Mouse (Mus musculus) neural tube, embryonic 13.5 days (tissue): Measurements from ENCODE around the gene Ttpal. TPM values are rescaled to one million over a fixed set of nuclear protein-coding genes. Genes with fewer than 3 reads are reported as not detected.

ENCODE experiments used
- ATAC-seq: fragments of 200-750 bp; cut with Nextera tagmentation; 2 replicates; pipeline ENCODE4 v1.8.0; 2017; ENCODE audit warnings: low read depth, mild to moderate bottlenecking, moderate TSS enrichment, moderate library complexity
- H3K27ac ChIP-seq: fragments of 300-500 bp; sonication (generic); replicated peaks from 2 replicates; pipeline ENCODE4 v1.5.1; 2015; ENCODE audit warnings: moderate library complexity, mild to moderate bottlenecking, inconsistent platforms
- H3K27me3 ChIP-seq: fragments of 300-500 bp; sonication (generic); 2 replicates; pipeline ENCODE4 v1.6.1; 2015; ENCODE audit warnings: mild to moderate bottlenecking, inconsistent platforms
- H3K36me3 ChIP-seq: fragments of 300-500 bp; sonication (generic); 2 replicates; pipeline ENCODE4 v1.6.1; 2015; ENCODE audit warnings: mild to moderate bottlenecking, inconsistent platforms
- H3K4me1 ChIP-seq: fragments of 300-500 bp; sonication (generic); replicated peaks from 2 replicates; pipeline ENCODE4 v1.6.1; 2015; ENCODE audit warnings: inconsistent platforms
- H3K4me2 ChIP-seq: fragments of 300-500 bp; sonication (generic); 2 replicates; pipeline ENCODE4 v1.6.1; 2015; ENCODE audit warnings: inconsistent platforms, mild to moderate bottlenecking, moderate library complexity
- H3K4me3 ChIP-seq: fragments of 300-500 bp; sonication (generic); 2 replicates; pipeline ENCODE4 v1.5.1; 2015; ENCODE audit warnings: mild to moderate bottlenecking, inconsistent platforms
- H3K9ac ChIP-seq: fragments of 300-500 bp; sonication (generic); 2 replicates; pipeline ENCODE4 v1.6.1; 2015; ENCODE audit warnings: moderate library complexity, mild to moderate bottlenecking, inconsistent platforms
- H3K9me3 ChIP-seq: fragments of 300-500 bp; sonication (generic); 2 replicates; pipeline ENCODE4 v1.6.1; 2016; ENCODE audit warnings: inconsistent platforms
- WGBS: fragments of 180-500 bp; shearing (Covaris S2); methylation state at CpG from one replicate; pipeline ENCODE4 v1.1.7; 2015; 5-methylcytosine and 5-hydroxymethylcytosine counted together
- polyA plus RNA-seq: library from polyadenylated mRNA; unstranded; fragments of >200 nt; fragmentation: Nextera tagmentation; extraction: Ambion mirVana; gene quantifications from 2 replicates; pipeline ENCODE4 v1.2.1, GENCODE M21; 2015

Gene Ttpal
- 39.2 and 42.2 TPM in 2 replicates for polyA plus RNA-seq

DNA sequence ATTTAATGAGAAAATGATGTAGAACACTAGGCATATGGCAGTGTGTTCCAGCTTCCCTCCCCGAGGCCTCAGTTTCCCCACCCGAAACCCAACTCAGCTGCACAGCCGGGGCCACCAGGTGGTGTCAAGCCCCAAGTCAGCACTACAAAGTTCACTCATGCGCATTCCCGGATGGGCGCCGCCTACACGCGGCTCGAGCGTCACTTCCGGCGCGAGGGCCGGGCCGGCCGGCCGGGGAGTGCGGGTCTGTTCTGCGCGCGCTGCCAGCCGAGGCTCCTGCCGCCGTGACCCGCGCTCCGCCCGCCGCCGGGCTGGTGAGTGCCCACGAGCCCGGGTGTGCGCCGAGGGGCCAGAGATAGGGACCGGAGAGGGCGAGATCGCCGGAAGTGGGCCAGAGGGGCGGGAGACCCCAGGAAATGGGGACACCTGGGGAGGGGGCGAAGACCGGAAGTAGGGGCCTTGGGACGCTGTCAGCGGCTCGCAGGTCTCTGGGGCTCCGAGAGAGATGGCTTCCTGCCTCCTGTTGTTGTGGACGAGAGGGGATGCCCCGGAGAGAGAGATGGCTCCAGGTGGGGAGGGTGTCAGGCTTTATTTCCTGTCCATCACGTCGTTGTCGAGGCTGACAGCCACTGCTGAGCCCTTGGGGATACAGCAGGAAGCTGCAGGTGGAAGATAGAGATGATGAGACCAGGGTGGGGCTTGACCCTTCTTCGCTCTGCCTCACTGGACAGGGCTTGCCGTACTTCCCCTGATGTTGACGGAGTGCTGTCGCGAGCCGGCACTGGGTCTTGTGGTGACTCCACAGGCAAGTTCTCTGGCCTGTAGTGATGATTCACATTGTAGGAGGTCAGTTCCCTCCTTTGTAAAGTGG is at the start of gene Ttpal:
Gene Ttpal (plus strand): TSS at position 214 of the 871 bp plus-strand sequence.
- H3K9me3 ChIP-seq, result no peaks in the 10 kb centered on the region
- peak within 1 kb of the TSS; percentile 95 for H3K4me2 ChIP-seq
- H3K27ac ChIP-seq, result peak within 1 kb of the TSS; percentile 96
- H3K9ac ChIP-seq, result peak within 1 kb of the TSS; percentile 93
- H3K4me3 ChIP-seq, result peak within 1 kb of the TSS; percentile 86
- ATAC-seq, result peak; percentile 93
- H3K36me3 ChIP-seq, result peaks cover 2% of the 10 kb centered on the region
- 1% methylated on average over 57 of the region's 57 CpGs for WGBS
- H3K27me3 ChIP-seq, result no peaks in the 10 kb centered on the region
- peaks cover 18% of the 10 kb centered on the region for H3K4me1 ChIP-seq

DNA sequence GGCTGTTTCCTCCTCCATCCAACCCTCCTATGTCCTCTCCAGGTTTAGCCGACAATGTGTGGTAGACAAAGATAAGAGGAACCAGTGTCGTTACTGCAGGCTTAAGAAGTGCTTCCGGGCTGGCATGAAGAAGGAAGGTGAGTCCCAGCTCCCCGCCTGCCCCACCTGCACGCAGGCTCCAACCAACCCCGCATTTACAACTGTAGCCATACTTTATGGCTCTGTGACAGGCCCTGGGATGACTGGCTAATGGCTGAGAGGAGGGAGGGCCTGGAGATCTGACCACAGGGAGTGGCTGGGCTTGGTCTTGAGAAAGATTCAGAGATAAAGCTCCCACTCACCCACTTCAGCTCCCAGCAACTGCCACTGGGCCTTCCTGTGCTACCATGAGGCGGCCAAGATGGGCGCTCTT is 49.6 kb upstream of the Ttpal start:
- H3K27me3 ChIP-seq, result no peaks in the 10 kb centered on the region

DNA sequence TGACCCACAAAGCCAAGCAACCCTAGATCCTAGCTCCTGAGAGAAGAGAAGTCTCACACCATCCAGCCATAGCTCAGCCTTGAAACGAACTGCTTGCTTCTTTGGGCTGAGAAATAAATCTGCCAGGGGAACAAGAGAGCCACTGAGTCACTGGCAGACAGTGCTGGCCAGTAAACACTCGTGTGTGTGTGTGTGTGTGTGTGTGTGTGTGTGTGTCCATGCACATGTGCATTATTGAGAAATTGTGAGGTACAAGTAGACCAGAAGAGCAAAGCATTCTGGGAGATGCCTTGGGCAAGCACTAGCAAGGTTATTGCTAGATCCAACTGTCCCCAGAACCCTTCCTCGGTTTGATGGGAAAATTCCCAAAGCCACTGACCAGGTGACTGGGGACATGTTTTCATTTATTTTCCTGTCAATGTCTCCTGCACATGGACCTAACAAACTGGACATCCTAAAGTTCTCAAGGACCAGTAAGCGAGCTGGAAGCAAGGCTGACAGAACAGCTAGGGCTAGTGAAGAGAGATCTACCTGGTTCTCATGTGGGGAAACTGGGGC is 47.6 kb upstream of the Ttpal start:
- Histone ChIP-seq H3K27me3 (no peaks in the 10 kb centered on the region), H3K4me1 (peaks cover 7% of the 10 kb centered on the region), H3K27ac (no peak overlapping the region), H3K4me2 (no peak overlapping the region), H3K9me3 (no peaks in the 10 kb centered on the region), H3K4me3 (no peak overlapping the region), H3K9ac (no peak overlapping the region), H3K36me3 (no peaks in the 10 kb centered on the region)
- 69% methylated on average over 4 of the region's 4 CpGs for WGBS
- no peak for ATAC-seq

More for the DNA sequence above, 49.6 kb upstream of the Ttpal start:
- Histone ChIP-seq H3K4me1 (peaks cover 7% of the 10 kb centered on the region), H3K27ac (no peak overlapping the region), H3K9ac (no peak overlapping the region), H3K36me3 (no peaks in the 10 kb centered on the region), H3K4me3 (no peak overlapping the region), H3K9me3 (no peaks in the 10 kb centered on the region), H3K4me2 (no peak overlapping the region)
- no peak for ATAC-seq
- 61% methylated on average over 8 of the region's 8 CpGs for WGBS

DNA sequence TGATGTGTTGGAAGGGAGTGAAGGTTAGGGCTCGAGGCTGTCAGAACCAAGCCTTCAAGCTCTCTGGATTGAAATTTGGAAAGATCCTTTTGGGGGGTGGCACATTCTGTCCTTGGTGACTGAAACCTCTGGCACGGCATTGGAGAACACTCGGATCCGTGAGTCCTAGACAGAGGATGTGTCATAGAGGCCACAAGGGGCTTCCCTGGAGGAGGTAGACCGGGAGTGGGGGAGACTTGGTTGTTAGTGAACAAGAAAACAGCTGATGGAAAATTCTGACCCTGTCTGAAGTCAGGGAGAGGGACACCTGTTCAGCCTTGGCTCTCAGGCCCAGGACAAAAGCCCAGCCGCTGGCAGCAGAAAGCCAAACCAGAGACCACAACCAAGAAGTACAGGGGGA is 47.1 kb upstream of the Ttpal start:
- Histone ChIP-seq H3K4me2 (no peak overlapping the region), H3K4me1 (peaks cover 2% of the 10 kb centered on the region), H3K9me3 (no peaks in the 10 kb centered on the region), H3K27ac (no peak overlapping the region), H3K4me3 (no peak overlapping the region), H3K9ac (no peak overlapping the region), H3K36me3 (no peaks in the 10 kb centered on the region), H3K27me3 (no peaks in the 10 kb centered on the region)
- 81% methylated on average over 6 of the region's 6 CpGs for WGBS
- no peak for ATAC-seq

DNA sequence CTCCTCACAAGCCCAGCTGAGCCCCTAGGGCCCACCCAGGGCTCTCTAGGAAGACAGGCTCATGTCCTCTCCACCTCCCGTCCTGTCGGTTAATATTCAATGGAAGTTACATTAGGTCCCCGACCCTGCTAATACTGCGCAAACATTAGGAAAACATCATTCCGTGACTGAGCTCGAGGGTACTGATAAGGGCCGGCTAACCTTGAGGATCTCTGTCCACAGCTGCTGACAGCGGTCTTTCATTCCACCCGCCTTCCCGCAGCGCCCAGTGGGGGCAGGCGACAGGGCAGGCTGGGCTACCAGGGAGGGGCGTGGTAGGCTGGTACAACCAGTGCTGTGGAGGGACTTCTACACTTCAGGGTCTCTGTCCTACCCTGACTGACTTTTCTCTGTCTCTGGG is 46.7 kb upstream of the Ttpal start:
- no peak for ATAC-seq
- H3K36me3 ChIP-seq, result no peaks in the 10 kb centered on the region
- H3K4me2 ChIP-seq, result no peak overlapping the region
- H3K27ac ChIP-seq, result no peak overlapping the region
- no peaks in the 10 kb centered on the region for H3K9me3 ChIP-seq
- H3K4me1 ChIP-seq, result no peaks in the 10 kb centered on the region
- 86% methylated on average over 13 of the region's 13 CpGs for WGBS
- H3K4me3 ChIP-seq, result no peak overlapping the region
- no peak overlapping the region for H3K9ac ChIP-seq
- H3K27me3 ChIP-seq, result no peaks in the 10 kb centered on the region

DNA sequence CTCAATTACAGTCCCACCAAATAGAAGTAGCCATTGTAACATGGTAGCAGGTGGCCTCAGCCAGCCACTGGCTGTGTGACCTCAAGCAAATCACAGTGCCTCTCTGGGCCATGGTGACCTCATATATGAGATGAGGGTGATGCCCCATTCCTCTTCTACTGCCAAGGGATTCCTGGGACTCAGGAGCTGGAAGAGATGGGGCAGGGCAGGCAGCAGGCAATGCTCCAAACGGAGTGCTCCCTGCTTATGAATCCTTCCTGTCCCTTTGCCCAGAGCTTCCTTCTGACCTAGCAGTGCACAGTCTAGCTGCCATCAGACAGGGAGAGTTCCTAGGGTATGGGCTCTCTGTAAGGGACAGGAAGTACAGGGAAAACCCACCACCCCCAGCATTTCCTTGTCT is 43.6 kb upstream of the Ttpal start:
- WGBS, result 74% methylated on average over 1 of the region's 1 CpGs

DNA sequence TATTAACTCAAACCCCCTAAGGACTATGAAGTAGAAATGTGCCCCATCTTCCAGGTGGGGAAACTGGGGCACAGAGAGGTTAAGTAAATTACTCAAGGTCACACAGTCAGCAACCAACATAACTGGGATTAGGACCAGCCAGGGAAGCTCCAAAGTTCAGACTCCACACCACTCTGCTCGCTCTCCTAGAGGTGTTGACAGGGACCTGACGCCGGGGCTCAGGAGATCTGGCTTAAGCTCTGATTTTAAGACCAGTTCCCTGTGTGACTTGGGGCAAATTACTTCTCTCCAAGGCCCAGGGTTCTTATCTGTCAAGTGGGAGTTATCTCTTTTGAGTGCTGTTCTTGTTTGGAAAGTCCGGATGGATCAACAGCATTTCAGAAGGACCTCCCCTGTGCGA is 42.9 kb upstream of the Ttpal start:
- H3K9me3 ChIP-seq, result no peaks in the 10 kb centered on the region
- no peak overlapping the region for H3K9ac ChIP-seq
- WGBS, result 87% methylated on average over 5 of the region's 5 CpGs
- no peak for ATAC-seq
- no peak overlapping the region for H3K4me2 ChIP-seq
- no peaks in the 10 kb centered on the region for H3K27me3 ChIP-seq
- H3K4me1 ChIP-seq, result peaks cover 14% of the 10 kb centered on the region
- no peak overlapping the region for H3K27ac ChIP-seq
- no peak overlapping the region for H3K4me3 ChIP-seq
- H3K36me3 ChIP-seq, result no peaks in the 10 kb centered on the region

More for the DNA sequence above, 43.6 kb upstream of the Ttpal start:
- no peak overlapping the region for H3K9ac ChIP-seq
- H3K4me2 ChIP-seq, result no peak overlapping the region
- H3K4me3 ChIP-seq, result no peak overlapping the region
- no peaks in the 10 kb centered on the region for H3K9me3 ChIP-seq
- H3K36me3 ChIP-seq, result no peaks in the 10 kb centered on the region
- ATAC-seq, result no peak
- H3K27ac ChIP-seq, result no peak overlapping the region
- no peaks in the 10 kb centered on the region for H3K27me3 ChIP-seq
- H3K4me1 ChIP-seq, result peaks cover 14% of the 10 kb centered on the region

DNA sequence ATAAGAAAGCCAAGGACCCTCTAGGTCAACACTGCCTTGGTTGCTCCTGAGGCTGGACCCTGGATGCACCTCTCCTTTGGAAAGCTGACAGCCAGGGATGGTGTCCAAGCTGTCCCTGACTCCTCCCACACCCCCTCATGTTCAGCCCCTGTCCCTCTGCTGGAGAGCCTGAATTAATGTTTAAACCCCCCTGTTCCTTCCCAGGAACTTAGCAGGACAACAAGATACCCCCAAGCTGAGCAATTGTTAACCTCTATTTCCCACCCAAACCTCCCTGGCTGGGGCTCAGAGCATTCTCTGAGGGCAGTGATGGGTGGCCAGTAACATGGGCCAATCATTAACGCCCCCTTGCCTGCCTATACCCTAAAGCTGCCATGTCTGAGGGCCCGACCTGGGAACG is 41.9 kb upstream of the Ttpal start:
- ATAC-seq, result no peak
- Histone ChIP-seq H3K9ac (no peak overlapping the region), H3K27ac (no peak overlapping the region)

DNA sequence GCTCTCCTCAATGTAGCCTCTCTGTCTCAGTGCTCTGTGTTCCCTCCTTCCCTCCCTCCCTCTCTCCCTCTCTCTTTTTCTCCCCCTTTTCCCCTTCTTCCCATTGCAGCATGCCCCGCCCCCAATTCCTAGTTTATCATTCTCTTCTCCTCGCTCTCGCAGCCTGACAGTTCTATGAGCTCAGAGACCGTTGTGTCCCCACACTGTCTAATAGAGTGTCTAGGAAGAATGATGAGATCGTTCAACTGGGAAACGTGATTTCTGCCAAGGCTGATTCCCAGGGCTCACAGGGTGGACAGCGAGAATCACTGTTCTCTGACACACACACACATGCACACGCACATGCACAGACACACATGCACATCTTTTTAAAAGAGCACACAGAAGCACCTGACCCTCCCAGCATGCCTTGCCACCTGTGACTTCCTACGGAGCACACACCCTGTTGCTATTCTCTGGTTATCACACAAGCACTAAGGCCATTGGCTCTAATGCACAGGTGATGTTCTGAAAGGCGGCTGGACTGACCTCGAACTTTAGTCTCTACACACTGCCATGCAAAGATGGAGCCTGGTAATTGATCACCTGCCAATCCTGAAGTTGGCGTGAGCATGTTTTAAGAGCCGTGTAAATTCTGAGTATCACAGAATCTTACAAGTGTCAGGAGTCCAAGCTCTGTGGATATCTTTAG is 40.7 kb upstream of the Ttpal start:
- Histone ChIP-seq H3K9me3 (no peaks in the 10 kb centered on the region), H3K27me3 (no peaks in the 10 kb centered on the region), H3K4me1 (peaks cover 14% of the 10 kb centered on the region), H3K27ac (peak overlapping the region; percentile 49), H3K36me3 (no peaks in the 10 kb centered on the region), H3K4me3 (no peak overlapping the region), H3K9ac (no peak overlapping the region), H3K4me2 (peak overlapping the region; percentile 13; the same call in 1 of the 2 replicates)
- WGBS, result 60% methylated on average over 13 of the region's 13 CpGs
- peak; percentile 90; the same call in 1 of the 2 replicates for ATAC-seq

More for the DNA sequence above, 41.9 kb upstream of the Ttpal start:
- H3K36me3 ChIP-seq, result no peaks in the 10 kb centered on the region
- peaks cover 14% of the 10 kb centered on the region for H3K4me1 ChIP-seq
- 75% methylated on average over 3 of the region's 3 CpGs for WGBS
- H3K9me3 ChIP-seq, result no peaks in the 10 kb centered on the region
- H3K4me3 ChIP-seq, result no peak overlapping the region
- no peaks in the 10 kb centered on the region for H3K27me3 ChIP-seq
- no peak overlapping the region for H3K4me2 ChIP-seq

DNA sequence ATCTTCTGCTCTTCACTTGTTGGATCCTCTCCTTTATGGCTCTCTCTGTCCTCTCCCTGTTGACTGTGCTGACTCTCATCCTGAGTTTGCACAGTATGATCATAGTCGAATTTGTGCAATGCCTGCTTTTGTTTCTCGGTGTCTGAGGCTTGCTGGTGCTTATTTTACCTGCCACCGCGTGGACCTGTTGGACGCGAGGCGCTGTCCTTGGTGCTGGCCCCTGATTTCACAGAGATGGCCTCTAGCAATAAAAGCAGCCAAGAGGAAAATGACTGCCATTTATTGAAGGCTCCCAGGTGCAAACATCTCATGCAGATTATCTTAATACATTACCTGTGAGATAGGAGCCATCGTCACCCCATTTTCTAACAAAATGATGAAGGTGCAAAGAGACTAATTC is 37.5 kb upstream of the Ttpal start:
- Histone ChIP-seq H3K27ac (no peak overlapping the region), H3K36me3 (no peaks in the 10 kb centered on the region), H3K27me3 (no peaks in the 10 kb centered on the region), H3K9ac (no peak overlapping the region), H3K9me3 (no peaks in the 10 kb centered on the region), H3K4me1 (peaks cover 14% of the 10 kb centered on the region), H3K4me3 (no peak overlapping the region), H3K4me2 (no peak overlapping the region)
- no peak for ATAC-seq
- 30% methylated on average over 8 of the region's 8 CpGs for WGBS

DNA sequence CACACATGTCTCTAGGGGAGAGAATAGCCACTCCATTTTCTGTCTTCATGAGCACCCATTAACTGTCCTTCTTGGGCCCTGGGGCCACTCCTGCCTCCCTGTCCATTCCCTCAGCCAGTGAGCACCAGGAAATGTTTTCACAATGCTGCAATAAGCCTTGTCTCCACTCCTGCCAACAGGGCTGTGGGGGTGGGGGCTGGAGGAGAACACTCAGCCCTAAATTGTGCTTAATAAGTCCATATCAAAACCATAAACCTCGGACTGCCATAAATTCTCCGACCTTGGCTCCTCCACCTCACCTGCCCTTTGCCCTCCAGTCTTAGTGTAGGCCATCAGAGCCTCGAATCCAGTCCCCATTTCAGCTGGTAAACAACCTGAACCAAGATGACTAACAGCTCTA is 27.8 kb upstream of the Ttpal start:
- no peak for ATAC-seq
- Histone ChIP-seq H3K27me3 (no peaks in the 10 kb centered on the region), H3K9me3 (no peaks in the 10 kb centered on the region), H3K27ac (no peak overlapping the region), H3K9ac (no peak overlapping the region), H3K4me1 (no peaks in the 10 kb centered on the region), H3K36me3 (no peaks in the 10 kb centered on the region), H3K4me2 (no peak overlapping the region), H3K4me3 (no peak overlapping the region)
- 76% methylated on average over 3 of the region's 3 CpGs for WGBS

DNA sequence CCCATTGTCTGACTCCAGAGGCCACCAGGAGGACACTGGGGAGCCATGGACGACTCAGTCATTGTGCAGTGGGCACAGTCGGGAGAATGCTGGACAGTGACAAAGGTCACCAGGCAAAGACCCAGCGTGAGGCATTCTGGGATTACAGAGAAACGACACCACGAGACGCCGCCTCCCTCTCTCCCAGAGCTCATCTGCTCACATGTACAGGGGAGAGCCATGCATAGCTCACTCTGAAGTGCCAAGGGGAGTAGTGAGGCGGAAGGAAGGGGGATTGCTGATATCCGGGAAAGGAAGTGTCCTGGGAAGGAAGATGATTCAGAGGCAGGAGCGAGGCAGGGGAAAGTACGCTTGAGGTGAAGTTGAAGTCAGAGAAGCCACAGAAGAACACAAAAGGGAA is 26.9 kb upstream of the Ttpal start:
- Histone ChIP-seq H3K4me2 (no peak overlapping the region), H3K36me3 (no peaks in the 10 kb centered on the region), H3K4me3 (no peak overlapping the region), H3K27me3 (no peaks in the 10 kb centered on the region), H3K9ac (no peak overlapping the region), H3K27ac (no peak overlapping the region), H3K9me3 (no peaks in the 10 kb centered on the region), H3K4me1 (no peaks in the 10 kb centered on the region)
- no peak for ATAC-seq
- WGBS, result 43% methylated on average over 11 of the region's 11 CpGs
